Mouse (Mus musculus): ENCODE measurements around the gene Polr2c. TPM values are rescaled to one million over a fixed set of nuclear protein-coding genes. Genes with fewer than 3 reads are reported as not detected.
"Not testable (repeated sequence)": the region's sequence is repeated elsewhere in the genome, so short reads cannot be mapped to it uniquely, and the experiment has no call there.

Polr2c gene
- polyA plus RNA-seq, 1 experiment from 2014 or later, result 161 TPM

DNA sequence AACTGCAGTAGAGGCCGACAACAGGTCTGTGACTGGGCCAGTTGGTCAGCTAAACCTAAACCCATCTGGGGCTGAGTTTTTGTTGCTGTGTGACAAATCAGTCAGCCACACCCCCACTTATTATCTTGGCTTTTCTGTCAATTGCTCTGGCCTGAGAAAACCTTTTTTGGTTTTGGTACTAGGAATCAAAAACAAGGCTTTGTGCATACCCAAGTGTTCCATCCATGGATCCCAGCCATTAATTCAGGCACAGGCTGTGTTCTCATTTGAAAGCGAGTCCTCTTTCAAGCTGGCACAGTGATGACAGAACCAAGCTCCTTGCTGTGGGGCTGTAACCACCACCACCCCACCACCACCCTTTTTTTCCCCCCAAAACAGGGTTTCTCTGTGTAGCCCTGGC, 35.9 kb upstream of the Polr2c start:
- no peaks in the 10 kb centered on the region for H3K27me3 ChIP-seq
- H3K4me1 ChIP-seq (replicated peaks), result no peaks in the 10 kb centered on the region
- ATAC-seq (ENCODE audit: insufficient number of reproducible peaks, insufficient read depth, low FRiP score, low TSS enrichment, low read depth), result no peak
- no peak overlapping the region for H3K4me3 ChIP-seq (replicated peaks)
- H3K4me2 ChIP-seq, result no peak overlapping the region
- H3K27ac ChIP-seq, result no peak overlapping the region
- no peak overlapping the region for H3K9ac ChIP-seq (replicated peaks)
- peaks cover 63% of the 10 kb centered on the region for H3K36me3 ChIP-seq
- 79% methylated on average over 2 of the region's 2 CpGs for WGBS
- no peaks in the 10 kb centered on the region for H3K9me3 ChIP-seq

- Histone ChIP-seq H3K9ac (replicated peaks) (no peak overlapping the region), H3K27ac (no peak overlapping the region), H3K4me3 (replicated peaks) (no peak overlapping the region), H3K9me3 (no peaks in the 10 kb centered on the region), H3K4me1 (replicated peaks) (no peaks in the 10 kb centered on the region), H3K27me3 (no peaks in the 10 kb centered on the region), H3K4me2 (no peak overlapping the region), H3K36me3 (peaks cover 76% of the 10 kb centered on the region)
- peak; percentile 34; the same call in 1 of the 2 replicates for ATAC-seq (ENCODE audit: insufficient number of reproducible peaks, insufficient read depth, low FRiP score, low TSS enrichment, low read depth)
- WGBS, result 78% methylated on average over 23 of the region's 23 CpGs
These were observed 34.4 kb upstream of the Polr2c start for GRCm38 (mm10) chr8:94822637-94823560.

DNA sequence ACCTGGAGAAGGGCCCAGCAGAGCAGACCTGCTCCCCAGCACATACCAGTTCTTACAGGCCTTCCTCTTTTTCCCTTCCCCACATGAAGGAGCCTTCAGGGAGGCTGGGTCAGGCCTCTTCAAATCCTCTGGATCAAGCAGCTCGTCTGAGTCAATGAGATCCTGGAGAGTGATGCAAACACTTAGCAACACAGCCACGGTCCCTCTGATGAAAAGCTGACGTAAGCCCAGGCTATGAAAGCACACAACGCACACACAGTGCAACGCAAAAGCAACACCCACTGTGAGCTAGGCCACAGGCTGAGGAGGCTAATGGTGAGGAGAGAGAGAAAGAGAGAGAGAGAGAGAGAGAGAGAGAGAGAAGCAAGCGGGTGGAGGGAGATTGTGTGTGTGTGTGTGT, 32.1 kb upstream of the Polr2c start:
- 89% methylated on average over 6 of the region's 6 CpGs for WGBS
- Histone ChIP-seq H3K27ac (no peak overlapping the region), H3K4me1 (replicated peaks) (no peaks in the 10 kb centered on the region), H3K9ac (replicated peaks) (no peak overlapping the region), H3K36me3 (peaks cover 90% of the 10 kb centered on the region), H3K9me3 (no peaks in the 10 kb centered on the region; the same call in 1 of the 2 replicates), H3K4me2 (no peak overlapping the region), H3K27me3 (no peaks in the 10 kb centered on the region), H3K4me3 (replicated peaks) (no peak overlapping the region)
- ATAC-seq (ENCODE audit: insufficient number of reproducible peaks, insufficient read depth, low FRiP score, low TSS enrichment, low read depth), result no peak

DNA sequence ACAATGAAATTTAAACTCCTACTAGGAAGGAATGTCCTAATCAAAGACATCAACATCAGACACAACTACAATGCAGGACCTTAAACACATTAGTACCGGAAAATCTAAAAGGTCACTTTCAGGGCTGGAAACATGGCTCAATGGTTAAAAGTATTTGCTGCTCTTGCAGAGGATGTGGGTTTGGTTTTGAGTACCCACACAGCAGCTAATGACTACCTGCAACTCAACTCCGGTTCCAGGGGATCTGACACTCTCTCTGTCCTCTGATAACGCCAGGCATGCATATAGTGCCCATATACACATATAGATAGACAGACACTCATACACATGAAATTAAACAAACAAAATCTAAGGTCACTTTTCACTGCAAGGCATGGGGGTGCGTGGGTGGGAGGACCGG, 31.0 kb upstream of the Polr2c start:
- Histone ChIP-seq H3K9ac (replicated peaks) (no peak overlapping the region), H3K4me2 (no peak overlapping the region), H3K27me3 (no peaks in the 10 kb centered on the region), H3K9me3 (no peaks in the 10 kb centered on the region; the same call in 1 of the 2 replicates), H3K27ac (no peak overlapping the region), H3K4me1 (replicated peaks) (no peaks in the 10 kb centered on the region), H3K36me3 (peaks cover 90% of the 10 kb centered on the region), H3K4me3 (replicated peaks) (no peak overlapping the region)
- ATAC-seq (ENCODE audit: insufficient number of reproducible peaks, insufficient read depth, low FRiP score, low TSS enrichment, low read depth), result no peak
- WGBS, result 93% methylated on average over 5 of the region's 5 CpGs

DNA sequence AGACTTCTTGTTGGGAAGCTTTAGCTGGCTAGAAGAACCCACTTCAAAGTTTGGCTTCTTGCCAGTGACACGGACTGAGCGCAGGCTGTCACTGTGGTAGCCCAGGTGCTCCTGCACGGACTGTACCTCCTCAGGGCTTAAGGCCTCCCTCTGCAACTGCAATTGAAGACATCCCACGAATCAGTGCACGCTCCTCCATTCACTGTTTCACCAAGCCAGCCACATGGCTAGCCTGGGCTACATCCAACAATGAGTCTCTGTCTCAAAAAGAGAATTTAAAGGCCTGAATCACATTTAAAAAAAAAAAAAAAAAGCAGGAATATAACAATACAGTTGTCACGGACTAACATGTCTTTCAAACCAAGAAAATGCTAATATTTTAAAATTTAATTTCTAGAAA, 29.0 kb upstream of the Polr2c start:
- no peak overlapping the region for H3K9ac ChIP-seq (replicated peaks)
- no peak overlapping the region for H3K4me2 ChIP-seq
- no peak overlapping the region for H3K27ac ChIP-seq
- no peaks in the 10 kb centered on the region for H3K27me3 ChIP-seq
- H3K4me1 ChIP-seq (replicated peaks), result no peaks in the 10 kb centered on the region
- H3K9me3 ChIP-seq, result no peaks in the 10 kb centered on the region; the same call in 1 of the 2 replicates
- H3K36me3 ChIP-seq, result peaks cover 80% of the 10 kb centered on the region
- no peak overlapping the region for H3K4me3 ChIP-seq (replicated peaks)
- WGBS, result 93% methylated on average over 6 of the region's 6 CpGs
- ATAC-seq (ENCODE audit: insufficient number of reproducible peaks, insufficient read depth, low FRiP score, low TSS enrichment, low read depth), result no peak

- ATAC-seq (ENCODE audit: insufficient number of reproducible peaks, insufficient read depth, low FRiP score, low TSS enrichment, low read depth); H3K4me3 ChIP-seq (replicated peaks); H3K9ac ChIP-seq (replicated peaks); H3K4me2 ChIP-seq; H3K27ac ChIP-seq; H3K9me3 ChIP-seq; H3K27me3 ChIP-seq: not testable (repeated sequence)
- peaks cover 32% of the 10 kb centered on the region for H3K36me3 ChIP-seq
- peaks cover 13% of the 10 kb centered on the region for H3K4me1 ChIP-seq (replicated peaks)
- WGBS, result 82% methylated on average over 7 of the region's 7 CpGs
These were observed 23.3 kb upstream of the Polr2c start for GRCm38 (mm10) chr8:94833901-94834405.

- 96% methylated on average over 13 of the region's 13 CpGs for WGBS
These were observed 21.5 kb upstream of the Polr2c start for GRCm38 (mm10) chr8:94835751-94836150.

DNA sequence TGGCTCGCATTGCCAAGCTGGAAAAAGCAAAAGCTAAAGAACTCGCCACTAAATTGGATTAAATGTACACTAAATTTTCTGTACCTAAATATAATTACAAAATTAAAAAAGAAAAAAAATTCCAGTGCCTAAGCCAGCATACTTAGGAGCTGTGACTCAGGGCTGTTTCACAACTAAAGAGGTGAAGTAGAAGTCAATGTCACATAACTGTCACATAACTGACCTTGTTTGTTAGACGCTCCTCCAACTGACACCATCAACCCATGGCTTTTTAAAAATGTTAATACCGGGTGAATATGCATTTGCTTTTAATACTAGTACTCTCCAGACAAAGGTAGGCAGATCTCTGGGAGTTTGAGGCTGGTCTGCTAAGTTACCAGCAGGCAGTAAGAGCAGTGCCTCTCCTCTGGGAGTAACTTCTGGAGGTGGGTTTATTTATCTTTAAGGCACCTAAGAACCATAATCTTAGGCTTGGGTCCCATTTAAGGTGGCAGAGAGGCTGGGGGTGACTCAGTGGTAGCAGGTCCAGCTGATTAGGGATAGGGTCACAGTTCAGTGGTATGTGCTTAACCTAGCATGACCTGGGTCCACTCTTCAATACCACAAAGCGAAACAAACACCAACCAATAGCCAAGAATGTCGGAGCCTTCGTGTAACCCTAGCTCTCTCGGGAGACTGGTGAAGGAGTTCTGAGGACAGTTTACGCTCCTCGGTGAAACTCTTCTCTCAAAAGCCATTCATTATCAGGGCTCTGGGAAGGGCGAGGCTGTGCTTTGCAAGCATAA, 20.6 kb upstream of the Polr2c start:
- Histone ChIP-seq H3K4me2 (peak overlapping the region; percentile 86), H3K9ac (replicated peaks) (peak overlapping the region; percentile 92; the same call in 1 of the 2 replicates), H3K4me3 (replicated peaks) (peak overlapping the region; percentile 89), H3K9me3 (no peaks in the 10 kb centered on the region), H3K27me3 (no peaks in the 10 kb centered on the region), H3K4me1 (replicated peaks) (peaks cover 16% of the 10 kb centered on the region), H3K36me3 (peaks cover 7% of the 10 kb centered on the region), H3K27ac (no peak overlapping the region)
- WGBS, result 75% methylated on average over 11 of the region's 11 CpGs
- ATAC-seq (ENCODE audit: insufficient number of reproducible peaks, insufficient read depth, low FRiP score, low TSS enrichment, low read depth), result no peak

More at GRCm38 (mm10) chr8:94835751-94836150, 21.5 kb upstream of the Polr2c start:
- H3K4me3 ChIP-seq (replicated peaks); H3K27ac ChIP-seq; H3K27me3 ChIP-seq; H3K4me2 ChIP-seq; ATAC-seq (ENCODE audit: insufficient number of reproducible peaks, insufficient read depth, low FRiP score, low TSS enrichment, low read depth); H3K9me3 ChIP-seq; H3K9ac ChIP-seq (replicated peaks): not testable (repeated sequence)
- H3K4me1 ChIP-seq (replicated peaks), result peaks cover 16% of the 10 kb centered on the region
- H3K36me3 ChIP-seq, result peaks cover 15% of the 10 kb centered on the region

- ATAC-seq (ENCODE audit: insufficient number of reproducible peaks, insufficient read depth, low FRiP score, low TSS enrichment, low read depth), result peak; percentile 96
- H3K4me1 ChIP-seq (replicated peaks), result peaks cover 16% of the 10 kb centered on the region
- H3K36me3 ChIP-seq, result 0 out of 2 replicates have a peak, but pooled peaks cover 2% of the 10 kb centered on the region
- no peaks in the 10 kb centered on the region for H3K9me3 ChIP-seq
- peak within 1 kb of the TSS; percentile 86 for H3K4me2 ChIP-seq
- under 1% methylated on average over 82 of the region's 82 CpGs for WGBS
- peak within 1 kb of the TSS; percentile 84 for H3K27ac ChIP-seq
- no peaks in the 10 kb centered on the region for H3K27me3 ChIP-seq
- H3K9ac ChIP-seq (replicated peaks), result peak within 1 kb of the TSS; percentile 92
- peak within 1 kb of the TSS; percentile 89 for H3K4me3 ChIP-seq (replicated peaks)
These were observed 19.3 kb upstream of the Polr2c start, which contains the start of the genes Coq9 and Ciapin1 for GRCm38 (mm10) chr8:94837662-94838574. TSS of gene Coq9 (plus strand) at chr8:94838321. TSS of gene Ciapin1 (minus strand) at chr8:94838358.

DNA sequence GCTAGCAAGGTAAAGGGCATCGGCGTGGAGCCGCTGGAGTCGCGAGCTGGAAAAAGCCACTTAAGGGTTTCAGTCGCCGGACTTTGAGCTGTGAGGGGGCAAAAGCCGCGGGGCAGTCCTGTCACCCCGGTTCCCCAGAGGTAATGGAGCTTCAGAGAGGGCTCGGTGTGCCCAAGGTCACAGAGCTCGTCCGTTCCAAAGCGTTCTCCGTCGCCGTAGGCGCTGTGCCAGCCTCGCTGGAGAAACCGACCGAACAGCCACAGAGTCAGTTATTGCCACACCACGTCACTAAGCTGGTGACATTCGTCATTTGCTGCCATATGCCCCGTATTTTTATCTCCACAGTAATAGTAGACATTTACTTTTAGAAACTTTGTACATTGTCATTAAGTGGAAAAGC, 18.6 kb upstream of the Polr2c start:
- WGBS, result under 1% methylated on average over 24 of the region's 24 CpGs
- H3K27me3 ChIP-seq, result no peaks in the 10 kb centered on the region

More for the DNA sequence above, 18.6 kb upstream of the Polr2c start:
- Histone ChIP-seq H3K27ac (peak overlapping the region; percentile 84), H3K36me3 (0 out of 2 replicates have a peak, but pooled peaks cover 6% of the 10 kb centered on the region), H3K4me1 (replicated peaks) (peaks cover 16% of the 10 kb centered on the region), H3K4me3 (replicated peaks) (peak overlapping the region; percentile 89), H3K9ac (replicated peaks) (peak overlapping the region; percentile 92), H3K9me3 (no peaks in the 10 kb centered on the region), H3K4me2 (peak overlapping the region; percentile 64)
- ATAC-seq (ENCODE audit: insufficient number of reproducible peaks, insufficient read depth, low FRiP score, low TSS enrichment, low read depth), result peak; percentile 69
